Mouse (Mus musculus): ENCODE data around the gene Lingo2. TPM values are rescaled to one million over a fixed set of nuclear protein-coding genes. Genes with fewer than 3 reads are reported as not detected.

The Lingo2 gene
- polyA plus RNA-seq, 1 experiment from 2014 or later = 0.40 TPM

DNA sequence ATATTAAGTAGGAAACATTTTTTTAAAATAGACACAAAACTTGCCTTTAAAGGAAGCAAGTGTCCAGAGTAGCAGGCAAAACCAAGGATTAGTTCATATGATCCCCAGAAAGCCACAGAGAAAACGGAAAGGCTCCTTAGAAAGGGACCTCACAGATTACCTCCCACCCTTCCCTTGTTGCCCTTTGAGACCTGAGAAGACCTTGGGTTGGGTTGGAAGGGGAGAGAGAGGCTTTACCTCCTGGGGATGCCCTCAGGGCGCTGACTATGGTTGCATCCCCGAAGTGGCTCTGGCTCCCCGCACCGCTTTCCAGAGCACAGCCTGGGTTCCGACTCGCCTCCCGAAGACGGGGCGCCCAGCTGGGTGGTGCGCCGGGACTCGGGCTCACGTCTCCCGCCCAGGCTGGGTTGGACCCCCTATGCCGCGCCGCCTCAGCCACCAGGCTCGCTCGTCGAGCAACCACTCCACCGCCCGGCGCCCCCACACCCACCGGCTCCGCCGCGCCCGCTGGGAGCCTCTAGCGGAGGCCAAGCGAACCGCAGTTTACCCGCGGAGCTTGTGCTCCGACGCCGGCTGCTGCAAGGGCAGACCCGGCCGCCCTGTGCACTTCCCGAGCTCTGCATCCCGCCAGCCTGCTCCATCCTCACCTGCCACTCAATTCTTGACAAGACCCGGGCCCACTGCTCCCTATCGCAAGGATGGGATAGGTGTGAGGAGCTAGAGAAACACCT is 1.4 kb downstream of the Lingo2 start:
- peak; percentile 79 for TF ChIP-seq CTCF (IDR thresholded peaks at IDR 0.05; ENCODE audit: low read depth)
- 2% methylated on average over 41 of the region's 43 CpGs for WGBS
- Histone ChIP-seq H3K9me3 (ENCODE audit: control insufficient read depth) (no peaks in the 10 kb centered on the region), H3K9ac (ENCODE audit: low read depth, low read length) (no peak overlapping the region), H3K27me3 (replicated peaks; ENCODE audit: control insufficient read depth, insufficient read depth, low read length) (peaks cover 47% of the 10 kb centered on the region), H3K4me2 (replicated peaks; ENCODE audit: low read depth) (peak overlapping the region; percentile 73), H3K36me3 (ENCODE audit: control insufficient read depth, insufficient read depth) (no peaks in the 10 kb centered on the region), H3K4me3 (ENCODE audit: low read depth, low read length) (peak overlapping the region; percentile 43), H3K27ac (ENCODE audit: low read depth, low read length) (no peak overlapping the region), H3K4me1 (replicated peaks; ENCODE audit: control insufficient read depth, insufficient read depth, low read length) (0 out of 2 replicates have a peak, but pooled peaks cover 5% of the 10 kb centered on the region)
- peak; percentile 77 for ATAC-seq

DNA sequence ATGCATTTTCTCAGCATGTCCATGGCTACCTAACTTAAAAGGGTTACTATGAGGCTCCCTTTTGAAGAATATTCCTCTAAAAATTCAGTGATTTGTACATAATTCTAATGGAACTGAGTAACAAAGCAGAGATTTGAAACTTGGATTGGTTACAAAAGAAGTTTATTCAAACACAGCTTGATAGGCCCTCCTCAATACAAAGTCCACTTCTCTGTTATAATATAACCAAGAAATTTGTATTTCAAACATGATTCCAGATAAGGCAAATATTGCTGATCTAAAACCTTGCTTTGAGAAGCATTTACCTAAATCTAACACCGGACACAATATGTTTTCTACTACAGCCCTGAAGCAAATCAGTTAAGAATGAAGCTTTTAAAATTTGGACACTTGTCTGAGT is 60.7 kb downstream of the Lingo2 start:
- WGBS = 33% methylated on average over 1 of the region's 1 CpGs
- H3K9me3 ChIP-seq (ENCODE audit: control insufficient read depth) = no peaks in the 10 kb centered on the region
- no peaks in the 10 kb centered on the region for H3K27me3 ChIP-seq (replicated peaks; ENCODE audit: control insufficient read depth, insufficient read depth, low read length)
- H3K36me3 ChIP-seq (ENCODE audit: control insufficient read depth, insufficient read depth) = no peaks in the 10 kb centered on the region
- no peak overlapping the region for H3K4me3 ChIP-seq (ENCODE audit: low read depth, low read length)
- H3K4me2 ChIP-seq (replicated peaks; ENCODE audit: low read depth) = no peak overlapping the region; the same call in 1 of the 2 replicates
- H3K27ac ChIP-seq (ENCODE audit: low read depth, low read length) = no peak overlapping the region
- H3K9ac ChIP-seq (ENCODE audit: low read depth, low read length) = no peak overlapping the region
- TF ChIP-seq CTCF (IDR thresholded peaks at IDR 0.05; ENCODE audit: low read depth) = no peak
- no peak for ATAC-seq
- no peaks in the 10 kb centered on the region for H3K4me1 ChIP-seq (replicated peaks; ENCODE audit: control insufficient read depth, insufficient read depth, low read length)

GRCm38 (mm10) chr4:36890365-36890764 is 61.2 kb downstream of the Lingo2 start:
- no peaks in the 10 kb centered on the region for H3K9me3 ChIP-seq (ENCODE audit: control insufficient read depth)
- H3K27me3 ChIP-seq (replicated peaks; ENCODE audit: control insufficient read depth, insufficient read depth, low read length) = no peaks in the 10 kb centered on the region
- 56% methylated on average over 3 of the region's 3 CpGs for WGBS
- H3K9ac ChIP-seq (ENCODE audit: low read depth, low read length) = no peak overlapping the region
- H3K4me1 ChIP-seq (replicated peaks; ENCODE audit: control insufficient read depth, insufficient read depth, low read length) = no peaks in the 10 kb centered on the region
- no peak overlapping the region for H3K4me3 ChIP-seq (ENCODE audit: low read depth, low read length)
- ATAC-seq = no peak
- H3K27ac ChIP-seq (ENCODE audit: low read depth, low read length) = no peak overlapping the region
- H3K4me2 ChIP-seq (replicated peaks; ENCODE audit: low read depth) = no peak overlapping the region; the same call in 1 of the 2 replicates
- TF ChIP-seq CTCF (IDR thresholded peaks at IDR 0.05; ENCODE audit: low read depth) = no peak
- no peaks in the 10 kb centered on the region for H3K36me3 ChIP-seq (ENCODE audit: control insufficient read depth, insufficient read depth)

GRCm38 (mm10) chr4:36874781-36875180 is 76.8 kb downstream of the Lingo2 start:
- no peak for ATAC-seq
- no peak overlapping the region for H3K4me2 ChIP-seq (replicated peaks; ENCODE audit: low read depth)
- no peak overlapping the region for H3K27ac ChIP-seq (ENCODE audit: low read depth, low read length)
- H3K36me3 ChIP-seq (ENCODE audit: control insufficient read depth, insufficient read depth) = no peaks in the 10 kb centered on the region
- H3K9ac ChIP-seq (ENCODE audit: low read depth, low read length) = no peak overlapping the region
- no peak overlapping the region for H3K4me3 ChIP-seq (ENCODE audit: low read depth, low read length)
- no peak for TF ChIP-seq CTCF (IDR thresholded peaks at IDR 0.05; ENCODE audit: low read depth)
- H3K9me3 ChIP-seq (ENCODE audit: control insufficient read depth) = no peaks in the 10 kb centered on the region
- no peaks in the 10 kb centered on the region for H3K27me3 ChIP-seq (replicated peaks; ENCODE audit: control insufficient read depth, insufficient read depth, low read length)
- no peaks in the 10 kb centered on the region for H3K4me1 ChIP-seq (replicated peaks; ENCODE audit: control insufficient read depth, insufficient read depth, low read length)

DNA sequence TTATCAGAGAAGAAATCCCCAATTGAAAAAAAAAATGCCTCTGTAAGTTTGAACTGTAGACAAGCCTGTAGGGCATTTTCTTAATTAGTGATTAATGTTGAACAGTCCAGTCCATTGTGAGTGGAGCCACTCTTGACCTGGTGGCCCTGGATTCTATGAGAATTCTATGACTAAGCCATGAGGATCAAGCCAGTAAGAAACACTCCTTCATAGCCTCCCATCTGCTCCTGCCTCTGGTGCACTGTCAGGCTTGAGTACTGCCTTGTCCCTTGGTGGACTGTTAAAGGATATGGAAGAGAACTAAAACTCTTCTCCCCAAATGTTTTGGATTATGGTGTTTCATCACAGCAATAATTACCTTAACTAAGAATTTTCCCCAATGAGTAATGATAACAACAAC is 126.6 kb downstream of the Lingo2 start:
- Histone ChIP-seq H3K9ac (ENCODE audit: low read depth, low read length) (no peak overlapping the region), H3K4me1 (replicated peaks; ENCODE audit: control insufficient read depth, insufficient read depth, low read length) (no peaks in the 10 kb centered on the region), H3K36me3 (ENCODE audit: control insufficient read depth, insufficient read depth) (no peaks in the 10 kb centered on the region), H3K4me3 (ENCODE audit: low read depth, low read length) (no peak overlapping the region), H3K9me3 (ENCODE audit: control insufficient read depth) (no peaks in the 10 kb centered on the region), H3K27ac (ENCODE audit: low read depth, low read length) (no peak overlapping the region), H3K27me3 (replicated peaks; ENCODE audit: control insufficient read depth, insufficient read depth, low read length) (no peaks in the 10 kb centered on the region), H3K4me2 (replicated peaks; ENCODE audit: low read depth) (no peak overlapping the region)
- no peak for ATAC-seq
- no peak for TF ChIP-seq CTCF (IDR thresholded peaks at IDR 0.05; ENCODE audit: low read depth)

GRCm38 (mm10) chr4:36821914-36822313 is 129.6 kb downstream of the Lingo2 start:
- Histone ChIP-seq H3K9me3 (ENCODE audit: control insufficient read depth) (no peaks in the 10 kb centered on the region), H3K4me3 (ENCODE audit: low read depth, low read length) (no peak overlapping the region), H3K27me3 (replicated peaks; ENCODE audit: control insufficient read depth, insufficient read depth, low read length) (no peaks in the 10 kb centered on the region), H3K4me1 (replicated peaks; ENCODE audit: control insufficient read depth, insufficient read depth, low read length) (no peaks in the 10 kb centered on the region), H3K36me3 (ENCODE audit: control insufficient read depth, insufficient read depth) (no peaks in the 10 kb centered on the region), H3K4me2 (replicated peaks; ENCODE audit: low read depth) (no peak overlapping the region), H3K27ac (ENCODE audit: low read depth, low read length) (no peak overlapping the region), H3K9ac (ENCODE audit: low read depth, low read length) (no peak overlapping the region)
- no peak for ATAC-seq
- TF ChIP-seq CTCF (IDR thresholded peaks at IDR 0.05; ENCODE audit: low read depth) = no peak

Data from intestine, postnatal 0 days (tissue).